Mouse (Mus musculus): ENCODE results near the gene Ttyh3. TPM values are rescaled to one million over a fixed set of nuclear protein-coding genes. Genes with fewer than 3 reads are reported as not detected.
A peak's percentile ranks its signal among the peaks of the same experiment; 100 is the strongest.

Ttyh3 gene
- 14.9 and 18.6 TPM in 2 replicates for total RNA-seq (2012; rRNA removed)

- no peak within 1 kb of the TSS for H3K27ac ChIP-seq (ENCODE audit: insufficient read depth, low read depth, low read length, poor library complexity, severe bottlenecking)
- no peaks in the 10 kb centered on the region for H3K36me3 ChIP-seq (ENCODE audit: control insufficient read depth, insufficient read depth, low read length, poor library complexity, severe bottlenecking)
- in situ Hi-C loops (cut with MboI; ENCODE audit: low sequenced_read_pairs in 2 of 2, unreplicated experiment in 2 of 2), result no loop called here
- H3K9me3 ChIP-seq (ENCODE audit: control insufficient read depth, insufficient read depth, low read depth, low read length), result no peaks in the 10 kb centered on the region
- TF ChIP-seq HCFC1 (IDR thresholded peaks at IDR 0.05; ENCODE audit: borderline replicate concordance, insufficient read depth, low read length), result 0 out of 2 replicates have a peak, but pooled peaks have one; percentile 23
- no peak for TF ChIP-seq ZNF384 (IDR thresholded peaks at IDR 0.05; ENCODE audit: low read depth, low read length)
- TF ChIP-seq MAFK (IDR thresholded peaks at IDR 0.05; ENCODE audit: insufficient read depth, low read depth, low read length), result no peak
- DNase-seq (ENCODE audit: low read depth, low spot score), result no peak
- H3K9ac ChIP-seq (ENCODE audit: insufficient read depth, low read depth, low read length, poor library complexity, severe bottlenecking), result peak within 1 kb of the TSS; percentile 80
- H3K4me3 ChIP-seq (ENCODE audit: insufficient read depth in 1 of 2, low read depth in 1 of 2, low read length in 2 of 2, poor library complexity in 1 of 2, severe bottlenecking in 1 of 2), result peak within 1 kb of the TSS; percentile 81 to 85
- H3K4me1 ChIP-seq (ENCODE audit: control insufficient read depth in 2 of 2, insufficient read depth in 2 of 2, low read length in 2 of 2, poor library complexity in 1 of 2), result peaks cover 0 to 11% of the 10 kb centered on the region in 2 experiments; a peak in 1 of 4 replicates
These were observed at the start of gene Ttyh3 for GRCm38 (mm10) chr5:140648519-140649100. Gene Ttyh3, minus strand, starts transcription at chr5:140649031.

GRCm38 (mm10) chr5:140695987-140696386 is 47.2 kb upstream of the Ttyh3 start:
- Histone ChIP-seq H3K4me3 (ENCODE audit: insufficient read depth in 1 of 2, low read depth in 1 of 2, low read length in 2 of 2, poor library complexity in 1 of 2, severe bottlenecking in 1 of 2) (no peak overlapping the region), H3K9me3 (ENCODE audit: control insufficient read depth, insufficient read depth, low read depth, low read length) (no peaks in the 10 kb centered on the region), H3K27ac (ENCODE audit: insufficient read depth, low read depth, low read length, poor library complexity, severe bottlenecking) (no peak overlapping the region), H3K4me1 (ENCODE audit: control insufficient read depth in 2 of 2, insufficient read depth in 2 of 2, low read length in 2 of 2, poor library complexity in 1 of 2) (peaks cover 0 to 11% of the 10 kb centered on the region in 2 experiments; a peak in 2 of 4 replicates), H3K9ac (ENCODE audit: insufficient read depth, low read depth, low read length, poor library complexity, severe bottlenecking) (no peak overlapping the region), H3K36me3 (ENCODE audit: control insufficient read depth, insufficient read depth, low read length, poor library complexity, severe bottlenecking) (peaks cover 2% of the 10 kb centered on the region; the same call in 1 of the 2 replicates)
- TF ChIP-seq ZC3H11A (IDR thresholded peaks at IDR 0.05; ENCODE audit: borderline replicate concordance, low read depth, low read length) (no peak), MAFK (IDR thresholded peaks at IDR 0.05; ENCODE audit: insufficient read depth, low read depth, low read length) (no peak), CHD2 (IDR thresholded peaks at IDR 0.05; ENCODE audit: low read depth, low read length) (no peak), ZNF384 (IDR thresholded peaks at IDR 0.05; ENCODE audit: low read depth, low read length) (no peak), HCFC1 (IDR thresholded peaks at IDR 0.05; ENCODE audit: borderline replicate concordance, insufficient read depth, low read length) (no peak)
- in situ Hi-C loops (cut with MboI; ENCODE audit: low sequenced_read_pairs in 2 of 2, unreplicated experiment in 2 of 2), result no loop called here
- no peak for DNase-seq (ENCODE audit: low read depth, low spot score)

GRCm38 (mm10) chr5:140688434-140688833 is 39.6 kb upstream of the Ttyh3 start:
- H3K27ac ChIP-seq (ENCODE audit: insufficient read depth, low read depth, low read length, poor library complexity, severe bottlenecking), result no peak overlapping the region
- H3K9ac ChIP-seq (ENCODE audit: insufficient read depth, low read depth, low read length, poor library complexity, severe bottlenecking), result no peak overlapping the region; the same call in 1 of the 2 replicates
- peaks cover 4% of the 10 kb centered on the region; the same call in 1 of the 2 replicates for H3K36me3 ChIP-seq (ENCODE audit: control insufficient read depth, insufficient read depth, low read length, poor library complexity, severe bottlenecking)
- TF ChIP-seq ZNF384 (IDR thresholded peaks at IDR 0.05; ENCODE audit: low read depth, low read length) (no peak), CHD2 (IDR thresholded peaks at IDR 0.05; ENCODE audit: low read depth, low read length) (no peak), HCFC1 (IDR thresholded peaks at IDR 0.05; ENCODE audit: borderline replicate concordance, insufficient read depth, low read length) (no peak), MAFK (IDR thresholded peaks at IDR 0.05; ENCODE audit: insufficient read depth, low read depth, low read length) (no peak), ZC3H11A (IDR thresholded peaks at IDR 0.05; ENCODE audit: borderline replicate concordance, low read depth, low read length) (no peak)
- peaks cover 0 to 6% of the 10 kb centered on the region in 2 experiments; a peak in 2 of 4 replicates for H3K4me1 ChIP-seq (ENCODE audit: control insufficient read depth in 2 of 2, insufficient read depth in 2 of 2, low read length in 2 of 2, poor library complexity in 1 of 2)
- H3K9me3 ChIP-seq (ENCODE audit: control insufficient read depth, insufficient read depth, low read depth, low read length), result no peaks in the 10 kb centered on the region
- in situ Hi-C loops (cut with MboI; ENCODE audit: low sequenced_read_pairs in 2 of 2, unreplicated experiment in 2 of 2), result no loop called here
- H3K4me3 ChIP-seq (ENCODE audit: insufficient read depth in 1 of 2, low read depth in 1 of 2, low read length in 2 of 2, poor library complexity in 1 of 2, severe bottlenecking in 1 of 2), result no peak overlapping the region
- DNase-seq (ENCODE audit: low read depth, low spot score), result no peak

- TF ChIP-seq HCFC1 (IDR thresholded peaks at IDR 0.05; ENCODE audit: borderline replicate concordance, insufficient read depth, low read length) (no peak), ZNF384 (IDR thresholded peaks at IDR 0.05; ENCODE audit: low read depth, low read length) (no peak), ZC3H11A (IDR thresholded peaks at IDR 0.05; ENCODE audit: borderline replicate concordance, low read depth, low read length) (no peak), MAFK (IDR thresholded peaks at IDR 0.05; ENCODE audit: insufficient read depth, low read depth, low read length) (no peak), CHD2 (IDR thresholded peaks at IDR 0.05; ENCODE audit: low read depth, low read length) (no peak)
- no peak overlapping the region for H3K9ac ChIP-seq (ENCODE audit: insufficient read depth, low read depth, low read length, poor library complexity, severe bottlenecking)
- peaks cover 4% of the 10 kb centered on the region; the same call in 1 of the 2 replicates for H3K36me3 ChIP-seq (ENCODE audit: control insufficient read depth, insufficient read depth, low read length, poor library complexity, severe bottlenecking)
- DNase-seq (ENCODE audit: low read depth, low spot score), result no peak
- H3K9me3 ChIP-seq (ENCODE audit: control insufficient read depth, insufficient read depth, low read depth, low read length), result no peaks in the 10 kb centered on the region
- peaks cover 0 to 4% of the 10 kb centered on the region in 2 experiments; a peak in 2 of 4 replicates for H3K4me1 ChIP-seq (ENCODE audit: control insufficient read depth in 2 of 2, insufficient read depth in 2 of 2, low read length in 2 of 2, poor library complexity in 1 of 2)
- H3K4me3 ChIP-seq (ENCODE audit: insufficient read depth in 1 of 2, low read depth in 1 of 2, low read length in 2 of 2, poor library complexity in 1 of 2, severe bottlenecking in 1 of 2), result no peak overlapping the region
- no peak overlapping the region for H3K27ac ChIP-seq (ENCODE audit: insufficient read depth, low read depth, low read length, poor library complexity, severe bottlenecking)
- in situ Hi-C loops (cut with MboI; ENCODE audit: low sequenced_read_pairs in 2 of 2, unreplicated experiment in 2 of 2), result no loop called here
These were observed 35.7 kb upstream of the Ttyh3 start for GRCm38 (mm10) chr5:140684343-140685148.
